Mouse (Mus musculus): ENCODE data around the gene Ttc23.

DNA sequence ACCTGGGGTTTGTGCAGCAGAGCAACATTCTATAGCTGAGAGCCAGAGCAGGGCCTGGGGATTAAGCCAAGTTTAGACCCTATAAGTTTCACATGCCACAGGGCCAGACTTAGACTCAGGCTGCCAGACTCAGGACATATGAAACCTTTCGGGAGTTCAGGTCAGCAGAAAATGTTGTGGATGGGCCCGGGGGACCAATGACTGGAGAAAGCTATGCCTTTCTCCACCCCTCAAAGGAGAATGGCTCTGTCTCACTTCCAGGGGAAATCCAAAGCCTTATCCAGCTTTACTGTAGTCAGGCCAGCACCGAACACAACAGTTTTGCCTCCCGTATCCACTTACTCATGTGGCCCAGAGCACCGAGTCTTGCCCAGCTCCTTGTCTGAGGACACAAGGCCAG, 93.6 kb downstream of the Ttc23 start:
- no peak for TF ChIP-seq MAFK (IDR thresholded peaks at IDR 0.05; ENCODE audit: insufficient read depth, low read depth, low read length)
- no peak for TF ChIP-seq HCFC1 (IDR thresholded peaks at IDR 0.05; ENCODE audit: borderline replicate concordance, insufficient read depth, low read length)

All from ES-E14 (cell line).